Mouse (Mus musculus): ENCODE measurements around the gene Erfe.

Erfe gene

DNA sequence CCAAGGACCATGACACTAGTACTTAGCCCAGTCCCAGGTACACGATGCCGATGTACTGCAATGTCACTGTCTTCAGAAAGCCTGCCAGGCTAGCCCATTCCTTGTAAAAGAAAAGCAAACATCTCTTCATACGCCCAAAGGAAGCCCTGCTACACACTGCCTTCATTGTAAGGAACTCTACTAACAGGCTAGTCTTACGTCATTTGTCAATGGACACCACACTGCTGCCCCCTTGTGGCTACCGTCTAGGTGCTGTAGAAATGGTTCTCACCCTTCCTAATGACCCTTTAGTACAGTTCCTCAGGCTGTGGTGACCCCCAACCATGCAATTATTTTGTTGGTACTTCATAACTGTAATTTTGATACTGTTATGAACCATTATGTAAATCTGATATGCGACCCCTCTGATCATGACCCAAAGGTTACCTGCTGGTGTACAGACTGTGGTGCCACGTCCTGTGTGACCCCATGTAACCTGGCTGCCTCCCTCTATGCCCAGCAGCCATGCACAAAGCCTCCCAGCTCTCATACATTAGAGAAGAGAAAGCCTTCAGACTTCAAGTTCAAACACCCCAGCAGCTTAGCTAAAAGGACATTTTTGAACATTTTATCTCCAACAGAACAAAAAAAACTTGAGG is 14.3 kb downstream of the Erfe start:
- peak; percentile 55 to 77 for DNase-seq

DNA sequence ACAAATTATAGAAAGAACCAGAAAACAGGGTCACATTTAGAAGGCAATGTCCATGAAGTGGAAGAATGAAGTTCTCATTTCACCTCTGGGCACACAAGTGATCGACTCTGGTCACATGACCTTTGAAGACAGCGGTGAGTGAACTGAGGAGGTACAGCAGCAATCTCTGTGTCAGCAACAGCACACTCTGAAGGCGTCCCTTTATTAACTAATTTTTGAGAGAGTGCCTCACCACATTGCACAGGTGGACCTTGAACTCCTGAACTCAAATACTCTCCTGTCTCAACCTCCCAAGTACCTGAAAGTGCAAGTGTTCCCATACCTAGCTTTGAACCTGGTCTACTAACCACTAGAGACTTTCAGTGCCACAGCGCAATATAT is 14.9 kb downstream of the Erfe start:
- DNase-seq, result no peak

GRCm38 (mm10) chr1:91390369-91390768 is 24.1 kb downstream of the Erfe start:
- no peak for DNase-seq

DNA sequence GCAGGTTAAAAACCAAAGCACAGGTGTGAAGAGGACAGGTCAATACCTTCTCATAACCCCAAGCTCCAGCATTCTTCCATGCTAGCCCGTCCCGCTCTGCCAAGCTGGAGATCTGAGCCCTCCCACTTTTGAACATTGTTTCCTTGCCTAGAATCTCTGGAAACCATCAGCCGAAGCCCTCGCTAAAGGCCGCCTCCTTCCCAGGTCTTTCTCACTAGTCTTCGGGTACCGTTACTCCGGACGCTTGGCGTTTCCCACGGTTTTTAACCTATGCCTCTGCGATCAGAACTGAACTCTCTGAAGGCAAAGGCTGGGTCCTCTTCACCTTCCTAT is 31.7 kb downstream of the Erfe start:
- no peak for DNase-seq

DNA sequence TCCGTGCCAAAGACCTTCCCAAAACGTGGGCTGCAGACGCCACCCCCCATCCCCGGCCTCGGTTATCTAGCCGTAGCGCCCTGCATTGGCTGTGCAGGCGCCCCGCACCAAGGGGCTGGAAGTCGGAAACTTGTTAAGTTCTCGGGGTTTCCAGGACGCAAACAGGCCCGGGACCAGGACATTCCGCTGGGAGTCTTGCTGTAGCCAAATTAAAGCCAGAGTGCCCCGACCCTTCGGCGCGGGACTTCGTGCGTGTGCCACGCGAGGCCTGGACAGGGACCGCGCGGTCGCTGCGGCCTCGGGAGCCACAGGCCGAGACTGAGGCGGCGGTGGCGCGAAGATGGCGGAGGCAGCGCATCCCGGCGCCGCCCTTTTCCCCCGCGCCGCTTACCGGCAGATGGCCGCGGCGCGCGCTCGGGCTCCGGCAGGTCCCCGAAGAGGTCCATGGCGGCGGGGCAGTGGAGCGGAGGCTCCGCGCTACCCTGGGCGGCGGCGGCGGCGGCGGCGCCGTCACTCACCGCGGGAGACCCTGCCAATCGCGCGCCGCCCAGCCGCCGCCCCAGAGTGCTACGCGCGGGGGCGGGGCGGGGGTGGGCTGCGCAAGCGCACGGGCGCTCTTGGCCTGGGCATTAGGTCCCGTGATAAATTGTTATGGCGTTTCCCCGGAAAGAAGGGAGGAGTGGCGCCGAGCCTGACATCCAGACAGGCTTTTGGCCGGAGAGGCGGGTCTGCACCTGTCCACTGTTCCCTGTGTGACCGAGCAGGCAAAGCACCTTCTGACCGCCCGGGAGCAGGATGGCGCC is 32.2 kb downstream of the Erfe start, which contains the start of gene Ilkap:
Gene Ilkap (minus strand): TSS at position 556 of the 803 bp plus-strand sequence.
- peak; percentile 85 to 91 for DNase-seq

GRCm38 (mm10) chr1:91404976-91405375 is 38.7 kb downstream of the Erfe start:
- no peak for DNase-seq

DNA sequence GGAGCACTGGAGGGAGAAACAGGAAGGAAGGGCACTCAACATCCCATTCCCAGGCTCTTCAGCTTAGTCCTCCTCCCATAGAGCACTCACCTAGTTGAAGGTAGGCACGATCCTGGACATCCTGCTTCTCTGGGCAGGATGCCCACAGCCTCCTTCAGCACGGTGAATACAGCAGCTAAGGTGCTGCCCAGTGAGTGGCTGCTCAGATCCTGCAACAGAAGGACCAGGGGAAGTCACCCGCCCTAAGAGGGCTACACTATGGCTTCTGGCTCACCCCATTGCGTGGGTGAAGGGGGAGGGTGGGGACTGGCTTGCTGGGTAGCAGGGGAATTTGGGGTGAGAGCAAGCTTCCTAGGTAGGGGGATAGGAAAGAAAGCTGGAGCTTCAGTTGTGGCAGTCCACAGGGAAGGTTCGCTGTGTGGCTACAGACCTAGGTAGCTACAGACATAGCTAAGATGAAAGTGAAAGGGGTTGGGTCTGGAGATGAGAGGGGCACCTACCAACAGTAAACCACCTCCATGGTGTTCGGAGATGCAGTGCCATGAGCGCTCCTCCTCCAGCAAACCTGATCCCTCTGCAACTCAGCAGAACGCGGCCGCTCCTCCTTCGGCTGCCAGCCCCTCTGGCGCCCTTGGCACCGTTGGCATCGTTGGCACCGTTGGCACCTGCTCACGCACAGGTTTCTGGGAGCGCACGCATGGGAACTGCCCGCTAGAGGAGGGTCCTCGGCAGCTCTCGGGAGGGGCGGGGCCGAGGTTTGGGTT is 39.4 kb downstream of the Erfe start:
- DNase-seq, result peak in 1 of 2 experiments; percentile 59

- DNase-seq, result no peak
Observed at GRCm38 (mm10) chr1:91407819-91408218, 41.6 kb downstream of the Erfe start.

GRCm38 (mm10) chr1:91411631-91412285 is 45.5 kb downstream of the Erfe start:
- no peak for DNase-seq

GRCm38 (mm10) chr1:91412286-91413029 is 46.2 kb downstream of the Erfe start:
- DNase-seq, result peak in 1 of 2 experiments; percentile 65

GRCm38 (mm10) chr1:91413030-91413506 is 46.8 kb downstream of the Erfe start:
- DNase-seq, result peak; percentile 96 to 99

GRCm38 (mm10) chr1:91413536-91413897 is 47.3 kb downstream of the Erfe start:
- DNase-seq, result no peak

DNA sequence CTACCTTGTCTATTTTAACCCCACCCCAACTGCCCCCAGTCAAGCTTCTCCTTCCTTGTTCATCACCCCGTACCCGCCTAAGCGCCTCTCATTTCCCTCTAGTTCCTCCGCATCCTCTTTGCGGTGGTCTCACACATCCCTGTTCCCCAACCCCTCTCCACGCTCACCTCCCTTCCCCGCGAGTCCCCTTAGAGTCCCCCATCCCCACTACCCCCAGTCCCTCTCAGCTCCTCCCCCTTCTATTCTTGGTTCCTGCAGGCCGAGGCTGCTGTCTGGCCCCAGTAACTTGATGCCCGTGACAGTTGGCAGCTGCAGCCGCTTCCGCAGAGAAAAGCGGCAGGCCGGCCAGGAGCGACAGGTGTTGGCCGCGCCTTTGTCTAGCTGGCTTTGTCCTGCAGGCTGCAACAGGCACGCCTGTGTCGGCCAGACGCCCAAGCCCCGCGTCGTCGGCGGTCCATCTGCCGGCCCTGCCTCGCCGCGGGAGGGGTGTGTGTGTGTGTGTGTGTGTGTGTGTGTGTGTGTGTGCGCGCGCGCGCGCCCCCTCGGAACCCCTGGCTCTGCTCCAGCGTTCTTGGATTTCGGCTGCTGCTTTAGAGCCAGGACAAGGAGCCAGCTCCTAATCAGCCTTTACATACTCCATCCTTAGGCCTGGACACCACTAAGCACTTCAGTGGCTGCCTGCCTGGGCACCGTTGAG is 47.8 kb downstream of the Erfe start, which contains the start of gene Hes6:
Gene Hes6 (minus strand): TSS at position 141 of the 697 bp plus-strand sequence.
- DNase-seq, result peak; percentile 81 to 89

DNA sequence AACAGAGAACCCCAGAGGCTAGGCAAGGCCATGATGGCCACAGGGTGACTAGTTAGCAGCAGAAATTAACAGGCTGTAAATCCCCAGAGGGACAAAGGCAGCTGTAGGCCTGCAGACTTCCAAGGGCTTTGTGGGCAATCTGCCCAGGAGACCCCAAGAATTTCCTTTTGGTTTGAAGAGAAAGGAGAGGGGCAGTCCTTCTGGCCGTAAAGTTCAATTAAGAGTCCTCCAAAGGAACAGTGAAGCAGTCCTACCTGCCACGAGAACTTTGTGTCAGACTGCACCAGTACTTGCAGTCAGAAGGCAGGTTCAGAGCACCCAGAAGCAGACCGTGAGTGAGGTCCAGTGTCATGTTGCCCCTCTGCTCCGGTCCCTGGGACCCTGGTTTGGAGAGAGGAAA is 48.7 kb downstream of the Erfe start:
- no peak for DNase-seq

DNA sequence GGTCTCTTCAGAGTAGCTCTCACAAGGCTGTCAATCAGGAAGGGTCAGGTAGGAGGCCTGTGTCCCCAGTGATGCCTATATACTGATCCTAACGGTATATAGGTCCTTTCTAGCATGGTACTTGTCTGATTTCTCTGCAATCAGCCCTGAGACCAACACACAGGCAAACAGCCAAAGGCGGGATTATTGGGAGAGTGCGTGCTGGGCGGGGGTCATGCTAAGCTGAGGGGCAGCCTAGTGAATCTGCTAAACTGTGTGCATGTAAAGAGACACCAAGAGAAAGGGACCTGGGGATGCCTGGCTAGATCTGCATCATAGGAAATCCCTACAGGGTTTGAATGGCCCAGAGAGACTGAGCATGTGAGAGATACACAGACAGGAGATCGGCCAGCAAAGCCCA is 49.1 kb downstream of the Erfe start:
- no peak for DNase-seq

- no peak for DNase-seq
Observed at GRCm38 (mm10) chr1:91417991-91418390, 51.8 kb downstream of the Erfe start.

GRCm38 (mm10) chr1:91419862-91420600 is 53.8 kb downstream of the Erfe start:
- DNase-seq, result no peak

DNA sequence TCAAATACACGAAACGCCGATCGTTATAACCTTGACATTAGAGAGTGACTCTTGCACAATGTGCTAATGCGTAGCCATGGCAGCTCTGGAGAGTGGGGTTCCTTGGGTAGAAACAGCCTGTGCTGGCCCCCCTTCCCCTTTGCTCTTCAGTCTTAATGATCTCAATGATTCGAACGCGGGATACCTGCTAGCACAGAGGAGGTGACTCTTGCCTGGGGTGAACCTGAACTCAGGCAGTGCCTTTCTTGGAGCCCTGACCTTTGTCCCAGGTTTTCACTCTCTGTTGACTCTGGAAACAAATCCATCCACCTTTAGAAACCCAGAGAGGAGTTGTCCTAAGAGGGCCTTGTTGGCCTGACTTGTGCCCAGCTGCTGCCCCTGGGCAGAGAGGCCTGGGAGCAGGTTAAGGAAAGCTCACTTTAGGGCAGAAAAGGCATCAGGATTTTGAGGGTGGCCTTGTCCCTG is 54.4 kb downstream of the Erfe start:
- DNase-seq, result no peak
